Mouse (Mus musculus): ENCODE data around the gene Mucl2. TPM values are rescaled to one million over a fixed set of nuclear protein-coding genes. Genes with fewer than 3 reads are reported as not detected.
"Not testable (repeated sequence)": the region's sequence is repeated elsewhere in the genome, so short reads cannot be mapped to it uniquely, and the experiment has no call there.

The Mucl2 gene
- polyA plus RNA-seq (2014; fragmentation: Nextera tagmentation; extraction: Ambion mirVana) = not detected in 2 replicates

DNA sequence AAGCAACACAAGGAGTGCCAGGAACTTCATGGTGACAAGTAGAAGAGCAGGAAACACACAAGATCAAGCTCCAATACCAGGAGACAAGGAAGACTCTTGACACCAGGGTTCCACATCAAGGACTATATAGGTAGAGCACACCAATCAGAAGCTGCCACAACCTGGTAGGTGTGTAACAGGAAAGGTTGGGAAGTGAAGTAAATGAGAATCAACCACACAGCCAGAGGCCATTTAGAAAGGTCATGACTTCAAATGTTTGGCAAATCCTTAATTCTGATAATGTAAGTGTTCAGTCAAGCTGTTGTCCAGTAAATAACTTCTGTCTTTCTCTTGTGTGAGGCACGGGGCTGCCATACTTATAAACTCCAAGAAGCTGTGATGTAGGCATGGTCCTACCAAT, at the start of gene Mucl2:
Gene Mucl2 (minus strand): TSS at position 101 of the 400 bp plus-strand sequence.
- 85% methylated on average over 1 of the region's 1 CpGs for WGBS (ENCODE audit: insufficient replicate concordance)

DNA sequence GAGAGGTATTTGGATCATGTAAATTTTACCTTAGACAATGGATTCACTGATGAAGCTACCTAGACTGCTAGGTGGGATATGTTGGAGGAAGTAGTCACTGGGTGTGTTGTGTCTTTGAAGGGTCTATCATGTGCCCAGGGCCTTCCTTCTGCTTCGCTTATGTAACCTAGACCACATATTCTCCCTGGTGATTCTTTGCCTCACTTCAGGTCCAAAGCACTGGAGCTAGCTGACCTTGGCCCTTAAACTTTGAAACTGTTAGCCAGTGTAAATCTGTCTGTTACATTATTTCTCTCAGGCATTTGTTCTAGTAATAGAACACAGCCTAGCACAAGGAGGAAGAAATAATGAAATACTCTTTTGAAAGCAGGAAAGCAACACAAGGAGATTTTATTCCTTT, 13.9 kb upstream of the Mucl2 start:
- not testable (repeated sequence) for H3K27me3 ChIP-seq (ENCODE audit: control insufficient read depth, insufficient read depth, low read length); H3K4me2 ChIP-seq; H3K4me3 ChIP-seq (ENCODE audit: low read depth, low read length); H3K9ac ChIP-seq (ENCODE audit: low read depth, low read length); H3K27ac ChIP-seq (ENCODE audit: low read depth, low read length); H3K36me3 ChIP-seq (ENCODE audit: control insufficient read depth, insufficient read depth, low read length); ATAC-seq (replicated peaks; ENCODE audit: insufficient number of reproducible peaks, low FRiP score, low TSS enrichment); H3K4me1 ChIP-seq (ENCODE audit: control insufficient read depth, insufficient read depth, low read length); H3K9me3 ChIP-seq (replicated peaks; ENCODE audit: control insufficient read depth, low read length)
- WGBS (ENCODE audit: insufficient replicate concordance) = 34% methylated on average over 1 of the region's 1 CpGs

More for the DNA sequence above, at the start of gene Mucl2:
- no peak within 1 kb of the TSS for H3K4me3 ChIP-seq (ENCODE audit: low read depth, low read length)
- H3K27me3 ChIP-seq (ENCODE audit: control insufficient read depth, insufficient read depth, low read length) = no peaks in the 10 kb centered on the region
- H3K36me3 ChIP-seq (ENCODE audit: control insufficient read depth, insufficient read depth, low read length) = no peaks in the 10 kb centered on the region
- H3K4me1 ChIP-seq (ENCODE audit: control insufficient read depth, insufficient read depth, low read length) = no peaks in the 10 kb centered on the region
- H3K9me3 ChIP-seq (replicated peaks; ENCODE audit: control insufficient read depth, low read length) = no peaks in the 10 kb centered on the region
- H3K4me2 ChIP-seq = no peak within 1 kb of the TSS
- no peak for ATAC-seq (replicated peaks; ENCODE audit: insufficient number of reproducible peaks, low FRiP score, low TSS enrichment)
- no peak within 1 kb of the TSS for H3K27ac ChIP-seq (ENCODE audit: low read depth, low read length)
- no peak within 1 kb of the TSS for H3K9ac ChIP-seq (ENCODE audit: low read depth, low read length)

Small RNA genes lying within 50 kb of the gene (microRNA-seq; reads per million reads assigned to microRNA genes)
- gene Gm22852 (ENCODE audit: borderline number of aligned reads) = not detected

Other genes starting within 250 kb of the Mucl2 start
- gene Mucl1, start 143.8 kb downstream of the Mucl2 start, polyA plus RNA-seq (2014; fragmentation: Nextera tagmentation; extraction: Ambion mirVana) = not detected in 2 replicates